Mouse (Mus musculus) kidney, embryonic 15.5 days (tissue): Measurements from ENCODE around the gene Mief2. TPM values are rescaled to one million over a fixed set of nuclear protein-coding genes. Genes with fewer than 3 reads are reported as not detected.

Source experiments
- microRNA-seq: library from miRNA; unstranded; fragments of <30 nt; microRNA quantifications from one replicate; pipeline ENCODE4, GENCODE M21; 2016
- polyA plus RNA-seq: library from polyadenylated mRNA; unstranded; fragments of >200 nt; fragmentation: Nextera tagmentation; extraction: Ambion mirVana; gene quantifications from 2 replicates; pipeline ENCODE4 v1.2.1, GENCODE M21; 2015

The Mief2 gene
- polyA plus RNA-seq, 1 experiment from 2014 or later = 15.7 TPM

Small RNAs within 50 kb of the gene (microRNA-seq; reads per million reads assigned to microRNA genes)
- 1.0 reads per million for gene Mir5100

Other genes with a start within 250 kb of the Mief2 start
- gene Alkbh5, start 192.0 kb upstream of the Mief2 start, polyA plus RNA-seq = 37.5 and 37.9 TPM in 2 replicates
- gene Llgl1, start 28.7 kb upstream of the Mief2 start, polyA plus RNA-seq = 52.6 and 61.4 TPM in 2 replicates
- gene Flii, start 1.1 kb upstream of the Mief2 start, polyA plus RNA-seq = 78.1 and 79.0 TPM in 2 replicates
- gene Top3a, start 49.0 kb downstream of the Mief2 start, polyA plus RNA-seq = 17.3 TPM in 2 replicates
- 6.3 and 6.8 TPM in 2 replicates for gene Smcr8, start 49.1 kb downstream of the Mief2 start, polyA plus RNA-seq
- 72.5 and 79.3 TPM in 2 replicates for gene Shmt1, start 83.3 kb downstream of the Mief2 start, polyA plus RNA-seq
- 36.0 and 38.2 TPM in 2 replicates for gene Dhrs7b, start 102.2 kb downstream of the Mief2 start, polyA plus RNA-seq
- 65.4 and 67.7 TPM in 2 replicates for gene Tmem11, start 150.9 kb downstream of the Mief2 start, polyA plus RNA-seq
- gene Natd1, start 186.4 kb downstream of the Mief2 start, polyA plus RNA-seq = 21.8 and 24.2 TPM in 2 replicates
- gene Map2k3, start 203.6 kb downstream of the Mief2 start, polyA plus RNA-seq = 117 and 127 TPM in 2 replicates